Mouse (Mus musculus) liver, embryonic 14.5 days (tissue): ENCODE measurements around the gene Gpi1.

Experiments
- CTCF ChIP-seq: IDR thresholded peaks from 2 replicates; pipeline ENCODE4 v1.5.1; 2016; ENCODE audit warnings: antibody characterized with exemption, low read depth, control low read depth
- EP300 ChIP-seq: IDR thresholded peaks from 2 replicates; pipeline ENCODE4 v1.6.1; 2016; ENCODE audit warnings: antibody characterized with exemption, low read depth

DNA sequence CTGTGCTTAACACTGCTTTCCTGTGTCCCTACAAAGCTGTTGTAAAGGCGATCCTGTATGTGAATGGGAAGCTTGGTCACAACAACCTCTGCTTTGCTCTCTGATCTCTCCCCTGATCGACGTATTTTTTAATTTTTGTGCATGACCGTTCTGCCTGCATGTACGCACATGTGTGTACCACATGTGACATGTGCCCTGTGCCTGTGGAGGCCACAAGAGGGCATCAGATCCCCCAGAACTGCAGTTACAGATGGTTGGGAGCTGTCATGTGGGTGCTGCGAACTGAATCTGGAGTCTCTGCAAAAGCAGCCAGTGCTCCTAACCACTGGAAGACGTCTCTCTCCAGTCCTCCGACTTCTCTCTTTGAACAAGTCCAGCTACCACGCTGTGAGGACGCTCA lies 7.8 kb downstream of the Gpi1 start:
- TF ChIP-seq CTCF (peak; percentile 52), EP300 (no peak)
